Mouse (Mus musculus) forebrain, embryonic 10.5 days (tissue): ENCODE measurements around the gene Clasp2. TPM values are rescaled to one million over a fixed set of nuclear protein-coding genes. Genes with fewer than 3 reads are reported as not detected.

Source experiments
- DNase-seq: peaks from one replicate; pipeline ENCODE4 v3.0.0-alpha.2; 2017; ENCODE audit warnings: low spot score; ENCODE audit errors: extremely low spot score
- H3K27ac ChIP-seq: fragments of 300-500 bp; sonication (generic); 2 replicates; pipeline ENCODE4 v1.5.1; 2016; ENCODE audit warnings: mild to moderate bottlenecking
- H3K27me3 ChIP-seq: fragments of 300-500 bp; sonication (generic); 2 replicates; pipeline ENCODE4 v1.6.1; 2016; ENCODE audit warnings: mild to moderate bottlenecking; ENCODE audit not compliant: poor library complexity, severe bottlenecking
- H3K36me3 ChIP-seq: fragments of 300-500 bp; sonication (generic); replicated peaks from 2 replicates; pipeline ENCODE4 v1.6.1; 2016; ENCODE audit warnings: mild to moderate bottlenecking, moderate library complexity
- H3K4me1 ChIP-seq: fragments of 300-500 bp; sonication (generic); 2 replicates; pipeline ENCODE4 v1.6.1; 2016
- H3K4me3 ChIP-seq: fragments of 300-500 bp; sonication (generic); 2 replicates; pipeline ENCODE4 v1.5.1; 2016; ENCODE audit warnings: mild to moderate bottlenecking, moderate library complexity
- H3K9me3 ChIP-seq: fragments of 300-500 bp; sonication (generic); 2 replicates; pipeline ENCODE4 v1.6.1; 2016; ENCODE audit warnings: mild to moderate bottlenecking, moderate library complexity
- WGBS: fragments of 180-500 bp; shearing (Covaris S2); methylation state at CpG from one replicate; pipeline ENCODE4 v1.1.7; 2016; 5-methylcytosine and 5-hydroxymethylcytosine counted together
- polyA plus RNA-seq: library from polyadenylated mRNA; unstranded; fragments of >200 nt; fragmentation: Nextera tagmentation; extraction: Ambion mirVana; gene quantifications from 2 replicates; pipeline ENCODE4 v1.2.1, GENCODE M21; 2016

Clasp2 gene
- polyA plus RNA-seq, 1 experiment from 2014 or later: 36.8 TPM

DNA sequence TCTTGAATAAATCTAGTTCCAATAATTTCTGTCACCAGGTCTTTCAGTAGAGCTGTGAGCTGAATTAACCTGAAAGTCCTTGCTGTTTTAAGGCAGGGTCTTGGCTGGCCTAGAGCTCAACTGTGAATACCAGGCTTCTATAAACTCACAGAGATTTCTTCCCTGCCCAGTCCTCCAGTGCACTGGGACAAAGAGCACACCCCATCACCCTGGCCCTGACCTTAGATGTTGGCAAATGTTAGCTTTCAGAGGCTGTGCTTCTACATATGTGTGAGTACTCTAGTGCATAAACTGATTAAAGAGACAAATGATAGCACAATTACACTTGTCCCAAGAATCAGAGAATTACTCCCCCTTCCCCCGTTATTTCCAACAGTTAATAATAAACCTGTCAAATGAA, 188.4 kb downstream of the Clasp2 start:
- Histone ChIP-seq H3K36me3 (0 out of 2 replicates have a peak, but pooled peaks cover under 1% of the 10 kb centered on the region), H3K27me3 (no peaks in the 10 kb centered on the region), H3K4me3 (peak overlapping the region; percentile 96; the same call in 1 of the 2 replicates), H3K4me1 (peaks cover 27% of the 10 kb centered on the region), H3K9me3 (no peaks in the 10 kb centered on the region), H3K27ac (0 out of 2 replicates have a peak overlapping the region, but pooled peaks have one; percentile 93)
- DNase-seq: no peak
- WGBS: 83% methylated on average over 1 of the region's 1 CpGs

- no peaks in the 10 kb centered on the region for H3K27me3 ChIP-seq
- H3K27ac ChIP-seq: peak within 1 kb of the TSS; percentile 93
- peak; percentile 97 for DNase-seq
- H3K36me3 ChIP-seq: no peaks in the 10 kb centered on the region
- H3K4me3 ChIP-seq: peak within 1 kb of the TSS; percentile 96
- H3K4me1 ChIP-seq: peaks cover 32% of the 10 kb centered on the region
- WGBS: under 1% methylated on average over 67 of the region's 86 CpGs
- H3K9me3 ChIP-seq: no peaks in the 10 kb centered on the region
Measured at GRCm38 (mm10) chr9:113930534-113931374, 189.5 kb downstream of the Clasp2 start, which contains the start of gene Ubp1. Gene Ubp1 (plus strand): TSS chr9:113930934.

GRCm38 (mm10) chr9:113931375-113932099, 190.3 kb downstream of the Clasp2 start:
- Histone ChIP-seq H3K27me3 (no peaks in the 10 kb centered on the region), H3K4me3 (peak overlapping the region; percentile 96), H3K4me1 (peaks cover 33% of the 10 kb centered on the region), H3K27ac (peak overlapping the region; percentile 93), H3K9me3 (no peaks in the 10 kb centered on the region), H3K36me3 (no peaks in the 10 kb centered on the region)
- under 1% methylated on average over 73 of the region's 91 CpGs for WGBS
- peak; percentile 43 for DNase-seq

- Histone ChIP-seq H3K27ac (peak overlapping the region; percentile 93), H3K4me3 (peak overlapping the region; percentile 96), H3K4me1 (peaks cover 33% of the 10 kb centered on the region), H3K9me3 (no peaks in the 10 kb centered on the region), H3K36me3 (no peaks in the 10 kb centered on the region), H3K27me3 (no peaks in the 10 kb centered on the region)
- 4% methylated on average over 8 of the region's 8 CpGs for WGBS
- no peak for DNase-seq
Measured at GRCm38 (mm10) chr9:113932100-113932470, 190.8 kb downstream of the Clasp2 start.

- Histone ChIP-seq H3K27ac (peak overlapping the region; percentile 93), H3K9me3 (no peaks in the 10 kb centered on the region), H3K4me3 (peak overlapping the region; percentile 96), H3K4me1 (peaks cover 33% of the 10 kb centered on the region), H3K36me3 (no peaks in the 10 kb centered on the region), H3K27me3 (no peaks in the 10 kb centered on the region)
- WGBS: 30% methylated on average over 11 of the region's 11 CpGs
- DNase-seq: no peak
Measured at GRCm38 (mm10) chr9:113932501-113932900, 191.2 kb downstream of the Clasp2 start.

DNA sequence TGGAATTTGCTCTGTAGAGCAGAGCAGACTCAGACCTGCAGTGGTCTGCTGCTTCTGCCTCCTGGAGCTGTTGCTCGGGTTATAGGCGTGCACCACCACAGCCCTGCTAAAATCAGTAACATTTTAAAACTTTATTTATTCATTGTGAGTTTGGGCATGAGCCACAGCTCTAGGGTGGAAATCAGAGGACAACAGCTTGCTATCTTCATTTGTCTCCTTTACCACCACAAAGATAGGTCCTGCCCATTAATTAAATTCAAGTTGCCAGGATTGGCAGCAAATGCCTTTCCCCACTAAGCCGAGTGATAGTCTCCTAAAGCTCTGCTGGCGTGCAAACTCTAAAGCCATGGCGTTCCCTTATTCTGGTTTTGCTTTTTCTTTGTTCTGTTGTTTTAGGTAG, 194.4 kb downstream of the Clasp2 start:
- Histone ChIP-seq H3K27me3 (no peaks in the 10 kb centered on the region), H3K4me3 (no peak overlapping the region), H3K4me1 (peaks cover 30% of the 10 kb centered on the region), H3K27ac (no peak overlapping the region), H3K9me3 (no peaks in the 10 kb centered on the region), H3K36me3 (no peaks in the 10 kb centered on the region; the same call in 1 of the 2 replicates)
- 92% methylated on average over 5 of the region's 5 CpGs for WGBS
- DNase-seq: no peak

DNA sequence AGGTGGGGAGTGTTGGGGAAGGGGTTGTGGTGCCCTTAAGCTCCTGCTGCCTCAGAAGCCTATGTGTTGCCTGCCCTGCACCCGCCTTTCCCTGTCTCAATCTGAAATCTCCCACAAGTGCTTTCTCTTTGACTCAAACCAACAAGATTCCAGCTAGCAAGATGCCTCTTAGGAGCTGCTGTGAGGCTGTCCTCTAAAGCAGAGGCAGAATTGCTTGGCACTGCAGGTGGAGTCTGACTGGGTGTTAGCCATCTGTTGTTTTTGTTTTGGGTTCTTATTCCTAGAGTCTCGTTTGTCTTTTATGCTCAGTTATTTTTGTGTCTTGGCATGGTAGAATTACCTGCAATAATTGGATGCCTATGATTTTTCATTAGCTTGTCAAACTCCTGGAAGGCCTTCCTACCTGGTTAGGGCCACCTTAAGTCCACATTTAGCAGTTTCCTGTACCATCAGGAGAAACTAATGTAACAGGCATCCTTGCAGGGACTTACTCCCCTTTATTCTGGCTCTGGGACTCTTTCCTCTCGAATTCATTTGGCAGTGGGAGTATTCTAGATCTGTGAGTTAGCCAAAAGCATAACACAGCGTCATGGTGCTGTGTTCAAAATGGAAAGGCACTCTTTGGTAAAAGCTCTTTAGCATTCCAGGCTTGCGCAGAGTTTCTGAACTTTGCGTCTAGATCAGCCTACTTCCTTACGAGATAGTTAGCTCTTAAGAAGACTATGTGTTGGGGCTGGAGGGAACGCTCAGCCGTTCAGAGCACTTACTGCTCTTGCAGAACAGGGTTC, 198.0 kb downstream of the Clasp2 start:
- Histone ChIP-seq H3K27me3 (no peaks in the 10 kb centered on the region), H3K9me3 (no peaks in the 10 kb centered on the region), H3K36me3 (peaks cover under 1% of the 10 kb centered on the region), H3K4me1 (peaks cover 9% of the 10 kb centered on the region; the same call in 1 of the 2 replicates), H3K4me3 (no peak overlapping the region), H3K27ac (no peak overlapping the region)
- DNase-seq: no peak
- WGBS: 92% methylated on average over 9 of the region's 9 CpGs

GRCm38 (mm10) chr9:113941103-113941805, 200.0 kb downstream of the Clasp2 start:
- Histone ChIP-seq H3K27me3 (no peaks in the 10 kb centered on the region), H3K4me1 (peaks cover 3% of the 10 kb centered on the region; the same call in 1 of the 2 replicates), H3K27ac (no peak overlapping the region), H3K36me3 (peaks cover 21% of the 10 kb centered on the region), H3K9me3 (no peaks in the 10 kb centered on the region), H3K4me3 (no peak overlapping the region)
- DNase-seq: no peak
- 90% methylated on average over 3 of the region's 3 CpGs for WGBS

- Histone ChIP-seq H3K27ac (no peak overlapping the region), H3K27me3 (no peaks in the 10 kb centered on the region), H3K4me3 (no peak overlapping the region), H3K36me3 (peaks cover 41% of the 10 kb centered on the region), H3K9me3 (no peaks in the 10 kb centered on the region), H3K4me1 (peaks cover 3% of the 10 kb centered on the region; the same call in 1 of the 2 replicates)
- DNase-seq: no peak
- 97% methylated on average over 1 of the region's 1 CpGs for WGBS
Measured at GRCm38 (mm10) chr9:113943372-113943771, 202.1 kb downstream of the Clasp2 start.

GRCm38 (mm10) chr9:113947216-113947615, 205.9 kb downstream of the Clasp2 start:
- Histone ChIP-seq H3K36me3 (peaks cover 64% of the 10 kb centered on the region), H3K27ac (no peak overlapping the region), H3K4me3 (no peak overlapping the region)

GRCm38 (mm10) chr9:113957777-113958176, 216.5 kb downstream of the Clasp2 start:
- Histone ChIP-seq H3K27ac (no peak overlapping the region), H3K4me3 (no peak overlapping the region), H3K4me1 (no peaks in the 10 kb centered on the region), H3K9me3 (no peaks in the 10 kb centered on the region), H3K27me3 (no peaks in the 10 kb centered on the region), H3K36me3 (peaks cover 90% of the 10 kb centered on the region)
- 98% methylated on average over 4 of the region's 4 CpGs for WGBS
- DNase-seq: no peak

More at GRCm38 (mm10) chr9:113947216-113947615, 205.9 kb downstream of the Clasp2 start:
- no peaks in the 10 kb centered on the region for H3K9me3 ChIP-seq
- WGBS: 89% methylated on average over 1 of the region's 1 CpGs
- no peak for DNase-seq
- H3K4me1 ChIP-seq: no peaks in the 10 kb centered on the region
- H3K27me3 ChIP-seq: no peaks in the 10 kb centered on the region

DNA sequence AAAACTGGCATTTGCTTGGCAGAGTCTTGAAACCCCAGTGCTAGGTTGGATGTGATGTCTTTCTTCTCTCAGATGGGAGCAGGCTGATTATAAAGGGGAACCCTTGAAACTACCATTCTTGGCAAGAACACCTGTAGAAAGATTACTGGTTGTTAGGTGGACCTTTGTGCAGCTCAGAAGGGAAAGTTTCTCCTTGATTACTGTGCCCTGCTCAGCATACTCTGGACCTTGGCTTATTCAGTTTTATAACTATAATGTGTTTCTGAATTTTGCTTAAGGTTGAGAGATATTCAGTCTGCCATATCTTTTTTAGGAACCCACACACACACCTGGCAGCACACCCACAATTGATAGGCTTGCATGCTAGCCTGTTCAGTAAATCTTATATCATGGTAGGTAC, 222.4 kb downstream of the Clasp2 start:
- Histone ChIP-seq H3K27ac (no peak overlapping the region), H3K4me1 (no peaks in the 10 kb centered on the region), H3K36me3 (peaks cover 100% of the 10 kb centered on the region)

More for the DNA sequence above, 222.4 kb downstream of the Clasp2 start:
- no peak for DNase-seq
- Histone ChIP-seq H3K4me3 (no peak overlapping the region), H3K9me3 (no peaks in the 10 kb centered on the region), H3K27me3 (no peaks in the 10 kb centered on the region)
